Mouse (Mus musculus): Measurements from ENCODE around the gene Vps35l.

Vps35l gene

DNA sequence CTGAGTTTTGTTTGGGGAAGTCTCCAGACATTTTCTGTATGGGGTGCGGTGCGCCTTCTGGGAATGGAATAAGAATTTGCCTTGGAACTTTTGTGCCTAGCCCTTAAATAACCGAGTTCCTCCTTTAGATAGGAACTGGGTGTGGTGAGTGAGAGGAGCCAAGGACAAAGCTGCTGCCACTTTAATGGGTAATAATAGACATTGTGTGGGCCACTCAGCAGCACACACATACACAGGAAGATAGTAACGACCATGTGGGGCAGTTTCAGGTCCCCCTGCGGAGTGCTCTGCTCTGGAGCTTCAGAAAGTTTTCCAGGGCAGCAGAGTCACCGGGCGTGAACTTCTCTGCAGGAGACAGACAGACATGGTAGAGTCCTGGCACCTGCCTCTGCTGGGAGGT, 81.3 kb downstream of the Vps35l start:
- DNase-seq (ENCODE audit: low spot score): no peak

GRCm38 (mm10) chr7:118821887-118822556, 82.0 kb downstream of the Vps35l start:
- no peak for DNase-seq (ENCODE audit: low spot score)

DNA sequence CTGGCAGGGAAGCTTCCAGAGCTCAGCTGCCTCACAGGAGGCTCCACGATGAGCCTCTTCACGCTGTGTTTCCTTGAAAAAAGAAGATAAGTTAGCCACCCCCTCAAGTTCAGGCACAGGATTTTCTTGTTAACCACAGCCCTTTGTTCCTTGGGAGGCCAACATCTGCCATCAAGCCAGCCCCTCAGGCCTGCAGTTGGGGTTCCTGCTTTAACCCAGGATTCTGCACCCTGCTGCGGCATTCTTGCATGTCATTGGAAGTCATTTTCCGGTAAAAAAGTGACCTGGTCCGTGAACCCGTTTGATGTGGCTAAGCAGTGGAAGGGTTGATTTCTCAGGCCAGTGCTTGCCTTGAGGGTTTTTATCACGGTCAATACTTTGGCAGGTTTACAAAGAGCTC, 84.4 kb downstream of the Vps35l start:
- DNase-seq (ENCODE audit: low spot score): no peak

- no peak for DNase-seq (ENCODE audit: low spot score)
These were observed 88.0 kb downstream of the Vps35l start for GRCm38 (mm10) chr7:118827975-118828416.

GRCm38 (mm10) chr7:118837901-118838300, 97.9 kb downstream of the Vps35l start:
- DNase-seq (ENCODE audit: low spot score): no peak

GRCm38 (mm10) chr7:118841030-118841745, 101.2 kb downstream of the Vps35l start:
- no peak for DNase-seq (ENCODE audit: low spot score)

- no peak for DNase-seq (ENCODE audit: low spot score)
These were observed 101.8 kb downstream of the Vps35l start for GRCm38 (mm10) chr7:118841796-118842195.

GRCm38 (mm10) chr7:118842938-118843337, 102.9 kb downstream of the Vps35l start:
- no peak for DNase-seq (ENCODE audit: low spot score)

DNA sequence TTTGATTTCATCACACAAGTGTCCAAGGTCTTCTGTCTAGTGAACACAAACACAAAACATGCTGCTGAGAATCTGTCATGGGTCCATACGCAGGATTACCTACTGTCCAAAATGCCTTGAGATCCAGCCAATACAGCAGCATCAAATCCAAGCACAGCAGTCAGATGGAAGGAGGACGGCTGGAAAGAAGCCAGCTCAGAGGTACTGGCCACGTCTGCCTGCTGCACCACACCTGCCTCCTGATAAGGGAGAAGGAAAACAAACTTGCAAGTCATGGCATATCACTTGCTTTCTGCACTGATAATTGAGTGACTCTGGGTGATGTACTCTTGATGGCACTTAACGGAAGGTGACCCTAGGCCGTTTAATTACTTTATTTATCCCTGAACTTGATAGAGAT, 105.1 kb downstream of the Vps35l start:
- DNase-seq (ENCODE audit: low spot score): no peak

- DNase-seq (ENCODE audit: low spot score): no peak
These were observed 106.3 kb downstream of the Vps35l start for GRCm38 (mm10) chr7:118846329-118846728.

- DNase-seq (ENCODE audit: low spot score): peak; percentile 21
These were observed 108.8 kb downstream of the Vps35l start for GRCm38 (mm10) chr7:118848796-118849195.

DNA sequence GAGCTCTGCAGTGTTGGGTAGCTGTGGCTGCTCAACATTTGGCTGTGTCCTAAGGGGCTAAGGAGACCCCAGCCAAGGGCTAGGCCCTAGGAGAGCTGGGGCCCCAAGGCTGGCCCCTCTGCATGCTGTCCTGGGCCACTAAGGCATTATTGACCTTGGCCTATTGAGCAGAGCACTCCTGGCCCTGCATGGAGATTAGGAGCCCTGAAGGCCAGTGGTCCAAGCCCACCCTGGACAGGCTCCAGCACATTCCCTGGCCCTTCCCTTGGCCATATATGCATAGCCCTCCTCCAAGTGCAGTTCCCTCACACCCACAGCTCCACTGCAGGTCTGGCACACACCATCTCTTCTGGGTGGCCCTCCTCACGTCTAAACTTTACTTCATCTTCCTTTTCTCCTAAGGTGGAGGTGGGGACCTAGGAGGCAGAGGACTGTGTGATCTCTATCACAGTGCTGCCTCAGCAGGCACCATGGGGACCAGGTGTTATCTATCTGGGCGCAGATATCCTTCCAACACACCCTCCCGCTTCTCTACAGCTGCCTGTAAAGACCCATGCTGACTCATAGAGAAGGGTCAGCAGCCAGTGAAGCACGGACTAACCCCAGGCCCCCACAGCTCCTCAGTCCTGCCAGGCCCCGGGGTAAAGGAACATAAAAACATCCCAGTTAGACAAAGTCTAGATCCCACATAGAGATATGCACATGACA, 109.7 kb downstream of the Vps35l start:
- DNase-seq (ENCODE audit: low spot score): no peak

DNA sequence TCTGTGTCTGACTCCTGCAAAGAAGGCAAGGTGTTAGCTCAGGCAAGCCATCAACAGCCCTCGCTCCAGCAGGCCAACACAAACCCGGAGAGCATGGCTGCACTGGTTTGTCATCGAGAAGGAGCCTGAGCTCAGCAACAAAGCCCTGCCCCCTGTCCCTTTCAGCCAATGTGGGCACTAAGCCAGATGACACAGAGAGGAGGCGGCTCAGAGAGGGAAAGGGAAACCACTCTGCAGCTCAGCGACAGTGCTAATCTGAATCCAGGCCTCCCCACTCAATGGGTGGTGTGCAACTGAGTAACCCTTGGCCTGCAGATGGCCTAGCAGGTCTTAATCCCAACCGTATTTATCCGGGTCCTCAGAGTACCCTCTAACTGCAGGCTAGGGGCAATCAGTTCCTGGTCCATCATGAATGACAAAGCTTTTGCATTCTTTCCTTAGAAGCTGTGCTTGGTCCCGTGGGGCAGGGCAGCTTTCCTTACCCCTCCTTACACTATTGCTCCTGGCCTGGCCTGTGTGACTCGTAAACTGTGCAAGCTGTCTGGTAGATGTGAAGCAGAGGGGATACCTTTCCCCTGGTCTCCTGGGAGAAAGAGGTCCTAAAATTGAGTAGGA, 110.8 kb downstream of the Vps35l start:
- DNase-seq (ENCODE audit: low spot score): no peak

DNA sequence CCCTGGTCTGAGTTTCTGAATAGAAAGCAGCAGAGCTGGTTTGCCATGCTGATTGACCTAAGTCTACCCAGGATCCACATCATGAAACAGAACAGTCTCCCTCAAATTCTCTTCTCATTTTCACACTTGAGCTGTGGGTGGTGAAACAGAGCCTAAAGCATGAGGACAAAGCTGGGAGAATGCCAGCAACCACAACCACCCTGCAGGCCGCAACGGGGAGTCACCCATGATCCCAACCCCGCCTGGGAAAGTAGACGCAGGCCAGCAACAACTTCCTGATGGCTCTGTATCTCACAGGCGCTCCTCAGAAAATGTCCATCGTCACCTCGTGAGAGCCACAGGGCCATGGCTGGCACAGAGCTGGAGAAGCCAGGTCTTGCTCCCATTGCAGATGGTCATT, 111.5 kb downstream of the Vps35l start:
- DNase-seq (ENCODE audit: low spot score): no peak

- DNase-seq (ENCODE audit: low spot score): no peak
These were observed 112.6 kb downstream of the Vps35l start for GRCm38 (mm10) chr7:118852611-118853010.

GRCm38 (mm10) chr7:118854606-118855005, 114.6 kb downstream of the Vps35l start:
- no peak for DNase-seq (ENCODE audit: low spot score)

DNA sequence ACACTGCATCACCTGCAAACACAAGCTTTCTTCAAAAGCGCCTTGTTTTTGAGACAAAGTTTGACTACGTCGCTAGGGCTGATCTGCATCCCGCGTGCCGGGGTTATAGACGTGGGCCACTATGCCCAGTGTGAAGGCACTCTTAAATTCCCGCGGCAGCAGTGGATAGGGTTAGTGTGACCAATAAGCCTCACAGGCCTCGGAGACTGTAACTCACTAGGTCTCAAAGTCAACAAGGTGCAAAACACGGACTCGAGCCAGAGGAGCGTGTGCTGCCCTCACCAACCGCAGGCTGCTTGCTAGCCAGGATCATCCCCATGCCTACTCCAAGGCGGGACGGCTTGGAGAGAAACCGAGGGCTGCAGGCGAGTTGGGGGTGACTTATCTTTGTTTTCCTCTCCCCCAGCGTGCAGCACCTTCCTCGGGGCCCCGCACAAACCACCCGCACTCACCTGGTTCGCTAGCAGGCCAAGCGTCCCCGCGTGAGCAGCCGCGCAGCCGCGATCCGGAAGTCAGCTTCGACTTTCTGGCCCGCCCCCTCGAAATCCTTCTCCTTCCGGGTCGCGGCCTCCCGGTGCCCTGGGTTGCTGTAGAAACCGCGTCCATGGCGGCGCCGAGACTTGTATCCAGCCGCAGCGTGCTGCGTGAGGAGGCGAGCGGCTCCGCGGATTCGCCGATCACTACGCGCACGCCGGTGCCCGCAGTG, 115.3 kb downstream of the Vps35l start, which contains the start of gene Iqck:
Gene Iqck (plus strand): TSS at position 582 of the 706 bp plus-strand sequence.
- DNase-seq (ENCODE audit: low spot score): peak; percentile 89

- DNase-seq (ENCODE audit: low spot score): no peak
These were observed 115.9 kb downstream of the Vps35l start, which contains the start of gene Knop1 for GRCm38 (mm10) chr7:118855877-118856304. Gene Knop1, minus strand, starts transcription at chr7:118856254.

DNA sequence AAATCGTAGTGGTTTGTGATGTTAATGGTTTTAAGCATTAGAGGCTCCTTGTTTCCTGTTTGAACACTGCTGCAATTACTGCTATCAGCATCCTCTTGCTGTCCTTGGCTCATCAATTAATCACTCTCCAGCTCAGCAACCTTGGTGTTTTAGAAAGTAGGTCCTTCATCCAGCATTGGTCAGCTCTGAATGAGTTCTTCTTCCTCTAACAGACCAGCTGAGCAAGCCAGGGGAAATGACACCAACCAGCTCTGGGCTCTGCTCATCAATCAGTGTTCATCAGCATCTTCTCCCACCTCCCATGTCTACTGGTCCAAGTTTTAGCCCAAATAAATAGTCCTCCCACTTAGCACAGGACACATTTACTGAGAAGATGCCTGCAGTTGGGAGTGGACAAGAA, 118.6 kb downstream of the Vps35l start:
- no peak for DNase-seq (ENCODE audit: low spot score)

GRCm38 (mm10) chr7:118865362-118865761, 125.3 kb downstream of the Vps35l start:
- DNase-seq (ENCODE audit: low spot score): no peak

DNA sequence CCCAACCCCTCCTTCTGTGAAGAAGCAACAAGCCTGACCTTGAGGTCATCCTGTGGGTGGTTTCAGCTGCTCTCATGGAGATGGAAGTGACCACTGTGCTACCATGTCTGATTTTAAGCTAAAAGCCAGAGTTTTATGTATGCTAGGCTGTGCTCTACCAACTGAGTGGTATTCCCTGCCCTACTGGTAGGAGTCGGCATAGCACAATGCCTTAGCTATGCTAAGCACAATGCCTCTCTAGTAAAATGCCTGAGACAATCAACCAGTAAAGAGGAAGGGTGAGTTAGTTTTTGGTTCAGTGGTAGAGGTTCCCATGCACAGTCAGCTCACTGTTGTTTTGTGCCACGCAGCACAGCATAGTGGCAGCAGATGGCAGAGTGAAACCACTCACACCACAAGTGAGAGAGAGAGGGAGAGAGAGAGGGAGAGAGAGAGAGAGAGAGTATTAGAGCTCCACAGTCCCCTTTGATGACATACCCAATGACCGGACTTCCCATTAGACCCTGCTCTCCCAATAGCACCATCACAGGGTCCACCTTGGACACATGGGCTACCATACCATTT, 139.5 kb downstream of the Vps35l start:
- no peak for DNase-seq (ENCODE audit: low spot score)

All from ovary, postnatal 14 days (tissue).